8 mouse cellular contexts compared by ENCODE assay signal in genomic region chr17:21449669-21450068, GRCm38 (mm10). TPM values are rescaled to one million over a fixed set of nuclear protein-coding genes. Genes with fewer than 3 reads are reported as not detected.
DNase-seq lines count a peak whose midpoint lies in the region; ATAC-seq lines count a peak whose summit lies in the region.

No protein-coding gene starts in this region.

- peak overlapping the region; percentile 56 for H3K4me3 ChIP-seq in forebrain, embryonic 15.5 days
- H3K4me3 ChIP-seq in lung, embryonic 15.5 days, result peak overlapping the region; percentile 70

- peak overlapping the region; percentile 34 for H3K9ac ChIP-seq in forebrain, embryonic 15.5 days (replicated peaks)
- peak overlapping the region; percentile 50 for H3K9ac ChIP-seq in lung, embryonic 15.5 days

- no peaks in the 10 kb centered on the region for H3K36me3 ChIP-seq in forebrain, embryonic 15.5 days
- 0 out of 2 replicates have a peak, but pooled peaks cover 5% of the 10 kb centered on the region for H3K36me3 ChIP-seq in lung, embryonic 15.5 days

- ATAC-seq in forebrain, embryonic 15.5 days (replicated peaks), result peak; percentile 79
- peak; percentile 69 to 78; a peak in 3 of 4 replicates for ATAC-seq in hematopoietic stem cell, adult 5-6 weeks (replicated peaks in 1 of 2; ENCODE audit: insufficient read depth in 1 of 2, low FRiP score in 2 of 2, low TSS enrichment in 1 of 2, low read depth in 1 of 2, poor library complexity in 2 of 2, severe bottlenecking in 2 of 2)
- ATAC-seq in lung, embryonic 15.5 days (ENCODE audit: borderline replicate concordance, extremely low read depth, low FRiP score, low TSS enrichment), result peak; percentile 76

- H3K27me3 ChIP-seq in forebrain, embryonic 15.5 days, result no peaks in the 10 kb centered on the region
- no peaks in the 10 kb centered on the region for H3K27me3 ChIP-seq in lung, embryonic 15.5 days

- H3K27ac ChIP-seq in forebrain, embryonic 15.5 days (replicated peaks), result peak overlapping the region; percentile 80
- peak overlapping the region; percentile 97 for H3K27ac ChIP-seq in lung, embryonic 15.5 days

- WGBS in forebrain, embryonic 15.5 days, result 0% methylated on average over 3 of the region's 3 CpGs
- WGBS in lung, embryonic 15.5 days, result 0% methylated on average over 3 of the region's 3 CpGs

- peaks cover 6% of the 10 kb centered on the region for H3K4me1 ChIP-seq in forebrain, embryonic 15.5 days
- H3K4me1 ChIP-seq in lung, embryonic 15.5 days, result peaks cover 13% of the 10 kb centered on the region; the same call in 1 of the 2 replicates

- peak; percentile 62 for DNase-seq in MEL-GATA-1-ER (ENCODE audit: extremely low read depth, low read depth)
- peak; percentile 46 for DNase-seq in cerebellum, adult 11 months
- DNase-seq in layer of hippocampus, adult 8-10 months (ENCODE audit: low spot score in 2 of 2), result peak; percentile 58 to 76
- peak; percentile 51 for DNase-seq in ovary, postnatal 36 days (ENCODE audit: low spot score)
- DNase-seq in thymus, postnatal 14 days, result peak; percentile 82

- H3K9me3 ChIP-seq in forebrain, embryonic 15.5 days, result no peaks in the 10 kb centered on the region
- H3K9me3 ChIP-seq in lung, embryonic 15.5 days, result no peaks in the 10 kb centered on the region

- H3K4me2 ChIP-seq in forebrain, embryonic 15.5 days (replicated peaks), result peak overlapping the region; percentile 62
- peak overlapping the region; percentile 73 for H3K4me2 ChIP-seq in lung, embryonic 15.5 days

RNA-seq across cellular contexts. Expression of gene Zfp51, which starts 0.5 kb away (rescaled TPM):
- polyA plus RNA-seq in forebrain, embryonic 15.5 days (2015; fragmentation: Nextera tagmentation; extraction: Ambion mirVana), result 12.5 and 13.0 TPM in 2 replicates
- 18.8 and 21.4 TPM in 2 replicates for total RNA-seq in hematopoietic stem cell, adult 5-6 weeks (2017)
- total RNA-seq in layer of hippocampus, adult 8-10 months (2022), result 1 to 10 TPM; 3.5 to 5.3 (median 4.6) TPM
- polyA plus RNA-seq in lung, embryonic 15.5 days (2015; fragmentation: Nextera tagmentation; extraction: Ambion mirVana), result 15.3 and 15.8 TPM in 2 replicates

RNA-seq across cellular contexts. Expression of gene Zfp54, which starts 26.6 kb away (rescaled TPM):
- 4.3 and 5.2 TPM in 2 replicates for polyA plus RNA-seq in forebrain, embryonic 15.5 days (2015; fragmentation: Nextera tagmentation; extraction: Ambion mirVana)
- total RNA-seq in hematopoietic stem cell, adult 5-6 weeks (2017), result 5.3 and 8.1 TPM in 2 replicates
- 1 to 10 TPM in 1 of 4 experiments, under 1 TPM in 3; 0.84 to 1.6 (median 0.87) TPM for total RNA-seq in layer of hippocampus, adult 8-10 months (2022)
- 6.3 and 7.0 TPM in 2 replicates for polyA plus RNA-seq in lung, embryonic 15.5 days (2015; fragmentation: Nextera tagmentation; extraction: Ambion mirVana)

RNA-seq across cellular contexts. Expression of gene Zfp53, which starts 39.1 kb away (rescaled TPM):
- 10.9 and 11.3 TPM in 2 replicates for polyA plus RNA-seq in forebrain, embryonic 15.5 days (2015; fragmentation: Nextera tagmentation; extraction: Ambion mirVana)
- 19.3 and 19.5 TPM in 2 replicates for total RNA-seq in hematopoietic stem cell, adult 5-6 weeks (2017)
- 1 to 10 TPM; 4.3 to 6.4 (median 5.3) TPM for total RNA-seq in layer of hippocampus, adult 8-10 months (2022)
- 10.7 and 11.8 TPM in 2 replicates for polyA plus RNA-seq in lung, embryonic 15.5 days (2015; fragmentation: Nextera tagmentation; extraction: Ambion mirVana)

Comparison
In these comparisons a context has a peak if more than half of its experiments do, and no peak if none do; other contexts are left out.
1. Peak in every context shown above with its lines: DNase-seq, ATAC-seq, H3K4me3 ChIP-seq and H3K27ac ChIP-seq.